Mouse (Mus musculus): ENCODE results near the gene Imp3.
"Not testable (repeated sequence)": the region's sequence is repeated elsewhere in the genome, so short reads cannot be mapped to it uniquely, and the experiment has no call there.

Gene Imp3

GRCm38 (mm10) chr9:56937223-56938160, at the start of gene Imp3:
Gene Imp3, plus strand, starts transcription at chr9:56937475.
- DNase-seq (ENCODE audit: low read depth, low spot score) = peak; percentile 89

- no peak for DNase-seq (ENCODE audit: low read depth, low spot score)
These were observed 49.7 kb upstream of the Imp3 start for GRCm38 (mm10) chr9:56887581-56887980.

DNA sequence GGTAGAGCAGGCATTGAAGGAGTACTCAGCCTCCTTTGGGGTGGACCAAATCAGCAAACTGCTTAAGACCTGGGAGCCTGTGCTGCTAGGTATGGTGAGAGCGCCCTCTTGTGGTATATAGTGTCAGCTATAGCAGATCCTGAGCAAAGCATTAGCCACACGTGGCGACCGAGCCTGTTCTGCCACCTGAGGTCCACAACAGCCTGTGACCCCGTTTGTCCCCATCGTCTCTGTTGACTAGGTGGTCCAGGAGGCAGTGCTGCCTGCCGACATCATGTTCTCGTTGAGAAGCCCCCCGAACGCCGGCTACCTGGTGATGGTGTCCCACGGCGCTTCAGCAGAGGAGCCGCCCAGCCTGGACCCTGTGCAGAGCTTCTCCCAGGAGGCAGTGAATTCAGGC, 47.5 kb upstream of the Imp3 start:
- DNase-seq (ENCODE audit: low read depth, low spot score) = peak; percentile 74

DNA sequence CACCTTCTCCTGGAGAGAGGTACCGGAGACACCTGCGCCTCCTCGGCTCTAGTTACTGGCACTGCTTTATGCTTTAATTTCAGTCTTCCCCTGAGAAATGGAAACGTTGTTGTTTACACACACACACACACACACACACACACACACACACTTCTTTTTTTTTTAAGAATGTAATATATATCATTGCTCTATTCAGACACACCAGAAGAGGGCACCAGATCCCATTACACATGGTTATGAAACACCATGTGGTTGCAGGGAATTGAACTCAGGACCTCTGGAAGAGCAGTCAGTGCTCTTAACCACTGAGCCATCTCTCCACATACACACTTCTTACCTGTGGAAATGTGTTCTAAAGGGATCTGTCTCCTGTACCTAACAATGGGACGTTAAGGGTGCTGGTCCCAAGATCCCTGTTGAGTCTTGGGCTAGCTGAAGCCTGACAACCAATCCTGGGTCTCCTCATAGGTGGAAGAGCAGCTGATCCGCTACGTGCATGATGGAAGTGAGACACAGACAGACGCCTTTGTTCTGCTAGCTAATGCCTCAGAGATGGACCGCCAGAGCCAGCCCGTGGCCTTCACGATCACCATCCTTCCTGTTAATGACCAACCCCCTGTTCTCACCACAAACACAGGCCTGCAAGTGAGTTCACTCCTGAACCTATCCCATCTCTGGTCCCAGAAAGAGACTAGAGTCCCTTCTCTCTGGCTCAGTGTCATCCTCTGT, 46.6 kb upstream of the Imp3 start:
- no peak for DNase-seq (ENCODE audit: low read depth, low spot score)

DNA sequence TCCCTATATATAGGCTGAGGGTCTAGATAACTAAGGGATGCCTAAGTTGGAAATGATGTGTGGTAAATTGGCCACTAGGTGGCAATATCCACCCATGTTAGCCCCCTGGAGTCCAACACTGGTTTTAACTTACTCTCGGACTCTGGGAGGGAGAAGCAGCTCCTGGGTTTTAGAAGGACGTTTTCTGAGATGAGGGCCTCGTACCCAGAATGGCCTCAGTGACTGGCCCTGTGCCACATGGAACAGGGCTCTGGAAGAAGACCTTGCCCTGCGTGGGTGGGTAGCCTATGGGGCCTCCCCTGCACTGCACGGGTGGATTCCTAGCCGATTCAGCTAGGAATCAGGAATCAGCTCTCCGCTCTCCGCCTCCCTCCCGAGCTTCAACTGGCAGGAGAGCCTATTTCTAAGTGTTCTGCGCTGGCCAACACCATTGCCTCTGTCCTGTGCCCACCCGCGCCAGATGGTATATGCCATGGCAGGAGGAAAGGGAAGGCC, 45.7 kb upstream of the Imp3 start:
- peak; percentile 75 for DNase-seq (ENCODE audit: low read depth, low spot score)

- DNase-seq (ENCODE audit: low read depth, low spot score) = no peak
These were observed 45.2 kb upstream of the Imp3 start for GRCm38 (mm10) chr9:56892111-56892510.

DNA sequence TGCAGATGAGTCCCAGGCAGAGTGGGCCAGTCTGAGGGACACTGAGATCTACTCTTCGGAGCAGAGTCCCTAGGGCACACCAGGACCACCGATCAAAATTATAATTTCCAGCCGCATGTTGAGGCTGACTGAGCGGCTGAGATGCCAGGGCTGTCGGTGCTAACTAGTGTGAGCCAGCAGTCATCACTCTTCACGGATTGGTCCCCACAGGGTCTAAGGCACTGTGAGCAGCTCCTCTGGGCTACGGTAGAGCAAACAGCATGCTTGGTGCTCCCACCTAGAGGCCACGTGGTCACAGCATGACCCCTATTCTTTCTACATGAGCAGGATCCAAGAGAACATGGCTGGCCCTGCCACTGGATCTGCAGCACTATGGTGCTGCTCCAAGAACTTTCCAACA, 44.0 kb upstream of the Imp3 start:
- no peak for DNase-seq (ENCODE audit: low read depth, low spot score)

- no peak for DNase-seq (ENCODE audit: low read depth, low spot score)
These were observed 43.3 kb upstream of the Imp3 start for GRCm38 (mm10) chr9:56894006-56894405.

DNA sequence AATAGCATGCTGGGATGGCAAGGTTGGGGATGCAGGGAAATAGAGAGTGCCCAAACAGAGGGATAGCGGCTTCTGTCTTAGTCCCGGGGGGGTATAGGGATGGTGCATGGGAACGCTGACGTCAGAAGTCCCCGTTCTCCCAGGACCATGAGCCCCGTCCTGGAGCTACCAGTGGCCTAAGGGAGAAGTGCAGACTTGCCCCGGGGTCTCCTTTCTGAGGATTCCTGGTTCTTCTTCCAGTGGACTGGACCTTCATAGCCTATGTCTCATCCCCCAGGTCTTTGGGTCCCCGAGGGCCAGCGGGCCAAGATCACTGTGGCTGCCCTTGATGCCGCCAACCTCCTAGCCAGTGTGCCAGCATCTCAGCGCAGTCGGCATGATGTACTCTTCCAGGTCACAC, 40.5 kb upstream of the Imp3 start:
- DNase-seq (ENCODE audit: low read depth, low spot score) = no peak

DNA sequence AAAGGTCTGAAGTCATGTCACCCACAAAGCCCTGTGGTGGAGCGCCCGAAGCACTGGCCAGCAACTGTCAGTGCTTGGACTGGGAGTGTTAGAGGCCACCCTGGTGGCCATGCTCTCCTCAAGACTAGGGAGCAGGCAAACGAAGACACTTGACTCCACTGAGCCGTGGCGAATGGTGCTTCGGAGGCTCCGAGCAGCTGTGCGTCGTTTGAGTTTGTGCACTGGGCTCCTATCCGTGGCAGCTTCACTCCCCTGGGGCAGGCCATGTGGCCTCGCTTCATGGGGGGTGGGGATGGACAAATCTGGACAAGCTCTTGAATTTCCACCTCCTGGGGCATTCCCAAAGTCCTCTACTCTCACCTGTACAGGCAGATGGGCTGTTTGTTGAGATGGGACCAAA, 37.9 kb upstream of the Imp3 start:
- no peak for DNase-seq (ENCODE audit: low read depth, low spot score)

DNA sequence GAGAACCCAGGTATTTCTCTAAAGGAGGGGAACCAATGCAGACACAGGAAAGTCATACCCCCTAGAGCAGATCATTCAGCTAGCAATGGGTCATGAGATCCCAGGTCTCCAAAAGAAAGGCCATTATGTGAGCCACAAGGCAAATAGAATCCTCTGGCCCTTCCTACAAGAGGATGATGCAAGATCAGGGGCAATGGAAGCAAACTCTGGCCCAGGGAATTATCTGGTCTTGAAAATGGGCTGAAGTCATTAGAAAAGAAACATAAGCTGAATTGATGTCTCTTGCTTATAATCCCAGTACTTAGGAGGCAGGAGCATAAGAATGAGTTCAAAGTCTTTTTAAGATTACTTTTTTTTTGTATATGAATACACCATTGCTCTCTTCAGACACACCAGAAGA, 37.2 kb upstream of the Imp3 start:
- no peak for DNase-seq (ENCODE audit: low read depth, low spot score)

GRCm38 (mm10) chr9:56900571-56900970, 36.7 kb upstream of the Imp3 start:
- DNase-seq (ENCODE audit: low read depth, low spot score) = no peak

DNA sequence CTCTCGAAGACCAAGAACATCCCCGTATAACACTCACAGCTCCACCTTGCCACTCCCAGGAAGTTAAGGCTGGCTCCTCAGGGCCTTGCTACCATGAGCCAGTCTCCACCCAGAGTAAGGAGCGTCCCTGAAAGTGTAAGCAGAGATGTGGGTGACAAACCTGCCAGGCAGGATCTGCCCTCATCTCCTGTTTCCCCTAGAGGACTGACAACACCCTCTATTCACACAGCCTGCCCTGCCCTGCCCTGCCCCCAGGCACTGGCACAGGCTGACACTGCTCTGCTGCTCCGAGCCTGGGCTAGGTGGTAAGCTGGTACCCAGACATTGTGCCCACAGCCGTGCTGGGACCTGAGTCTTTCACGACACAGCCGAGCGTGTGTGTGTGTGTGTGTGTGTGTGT, 36.1 kb upstream of the Imp3 start:
- no peak for DNase-seq (ENCODE audit: low read depth, low spot score)

- no peak for DNase-seq (ENCODE audit: low read depth, low spot score)
These were observed 33.6 kb upstream of the Imp3 start for GRCm38 (mm10) chr9:56903662-56904061.

GRCm38 (mm10) chr9:56907549-56907948, 29.7 kb upstream of the Imp3 start:
- no peak for DNase-seq (ENCODE audit: low read depth, low spot score)

DNA sequence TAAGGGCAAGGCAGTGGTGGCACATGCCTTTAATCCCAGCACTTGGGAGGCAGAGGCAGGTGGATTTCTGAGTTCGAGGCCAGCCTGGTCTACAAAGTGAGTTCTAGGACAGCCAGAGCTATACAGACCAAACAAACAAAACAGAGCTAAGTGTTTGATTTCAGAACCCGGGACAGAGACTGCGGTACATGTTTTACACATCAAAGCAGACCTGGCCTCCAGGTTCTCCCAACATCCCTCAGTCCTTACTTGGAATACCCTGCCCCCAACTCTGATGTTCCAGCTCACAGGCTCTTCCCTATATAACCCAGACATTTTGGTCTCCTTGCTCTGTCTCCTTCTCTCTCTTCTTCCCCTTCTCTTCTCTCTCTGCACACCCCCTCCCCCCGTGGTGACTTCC, 27.3 kb upstream of the Imp3 start:
- DNase-seq (ENCODE audit: low read depth, low spot score) = not testable (repeated sequence)

- DNase-seq (ENCODE audit: low read depth, low spot score) = no peak
These were observed 26.3 kb upstream of the Imp3 start for GRCm38 (mm10) chr9:56911017-56911416.

- DNase-seq (ENCODE audit: low read depth, low spot score) = no peak
These were observed 23.3 kb upstream of the Imp3 start for GRCm38 (mm10) chr9:56913991-56914390.

DNA sequence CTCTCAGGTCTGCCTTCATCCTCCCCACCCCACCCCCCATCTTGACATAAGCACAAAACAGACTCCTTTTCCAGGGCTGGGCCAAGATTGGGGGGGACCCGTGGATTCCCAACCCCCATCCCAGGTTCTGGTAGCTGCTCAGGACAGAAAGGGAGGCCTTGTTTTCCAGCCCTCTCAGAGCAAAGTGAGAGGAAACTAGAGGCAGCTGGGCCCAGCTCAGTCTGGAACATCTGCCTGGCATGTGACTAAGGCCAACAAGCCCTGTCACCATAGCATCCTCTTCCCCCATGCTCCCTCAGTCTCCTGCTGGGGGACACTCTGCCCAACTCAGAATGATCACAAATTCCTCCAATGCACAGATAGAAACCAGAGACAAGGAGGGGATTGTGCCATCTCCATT, 22.2 kb upstream of the Imp3 start:
- DNase-seq (ENCODE audit: low read depth, low spot score) = no peak

DNA sequence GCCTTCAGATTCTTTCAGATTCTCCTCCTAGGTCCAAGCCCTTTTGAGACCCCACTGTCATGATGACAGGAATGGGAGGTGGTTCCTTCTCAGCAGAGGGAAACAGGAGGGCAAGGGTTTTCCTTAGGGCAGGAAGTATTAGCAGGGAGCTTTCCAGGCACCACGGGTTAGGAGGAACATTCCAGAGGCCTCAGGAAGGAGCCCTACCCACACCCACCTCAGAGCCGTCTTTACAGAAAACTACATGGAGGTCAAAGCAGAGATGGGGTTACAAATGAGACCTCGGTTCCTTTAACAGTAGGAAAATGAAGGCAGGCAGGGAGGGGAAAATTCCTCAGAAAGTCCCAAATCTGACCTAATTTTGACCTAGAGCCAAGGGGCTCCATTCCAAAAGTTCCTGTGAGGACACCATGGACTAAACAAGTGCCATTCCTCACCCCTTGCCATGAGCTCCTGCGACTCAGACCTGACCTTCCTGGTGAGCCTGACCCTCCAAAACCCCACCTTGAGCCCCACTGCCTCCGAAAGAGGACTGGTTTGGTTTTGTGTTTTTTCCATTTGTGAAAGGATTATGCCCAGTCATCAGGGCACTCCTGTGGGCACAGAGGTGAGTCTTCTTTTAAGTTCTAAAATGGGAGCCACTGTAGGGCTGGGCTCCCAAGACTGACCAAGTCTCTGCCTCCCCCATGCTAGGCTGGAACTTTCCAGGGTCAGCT, 21.4 kb upstream of the Imp3 start:
- DNase-seq (ENCODE audit: low read depth, low spot score) = no peak

DNA sequence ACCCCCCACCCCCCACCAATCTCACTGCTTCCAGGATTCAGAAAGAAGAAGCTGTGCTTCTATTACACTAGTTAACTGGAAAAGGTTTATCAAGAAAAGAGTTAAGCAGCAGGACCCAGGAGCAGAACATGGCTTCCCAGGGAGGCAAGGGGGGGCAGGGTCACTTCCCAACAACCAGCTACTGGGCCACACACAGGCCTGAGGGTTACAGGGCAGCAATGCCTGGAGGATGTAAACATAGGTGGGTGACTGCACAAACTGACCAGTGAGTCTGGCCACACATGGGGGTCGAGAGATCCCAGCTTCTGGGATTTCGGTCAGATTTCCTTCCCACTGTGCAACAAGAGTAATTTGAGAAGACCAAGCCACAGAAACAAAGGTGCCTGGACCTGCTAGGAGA, 20.1 kb upstream of the Imp3 start:
- no peak for DNase-seq (ENCODE audit: low read depth, low spot score)

DNA sequence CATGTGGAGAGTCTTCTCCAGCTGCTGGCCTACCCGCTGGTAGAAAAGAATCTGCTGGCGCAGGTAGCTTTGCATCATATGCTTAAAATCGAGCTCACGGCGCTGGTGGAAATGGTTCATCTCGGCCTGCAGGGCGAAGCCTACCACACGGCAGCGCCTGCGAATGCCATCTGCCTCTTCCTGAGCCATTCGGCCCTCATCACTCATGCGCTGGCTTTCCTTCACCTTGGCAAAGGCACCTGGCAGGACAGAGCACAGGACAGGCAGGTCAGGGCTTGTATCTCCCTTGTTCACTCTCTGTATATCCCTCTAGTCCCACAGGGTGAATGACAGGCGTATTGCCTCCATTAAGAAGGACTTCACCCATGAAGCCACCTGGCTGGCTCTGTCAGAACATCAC, 18.8 kb upstream of the Imp3 start:
- DNase-seq (ENCODE audit: low read depth, low spot score) = no peak
